Mouse (Mus musculus): Measurements from ENCODE around the gene Rbfox1.

The Rbfox1 gene

DNA sequence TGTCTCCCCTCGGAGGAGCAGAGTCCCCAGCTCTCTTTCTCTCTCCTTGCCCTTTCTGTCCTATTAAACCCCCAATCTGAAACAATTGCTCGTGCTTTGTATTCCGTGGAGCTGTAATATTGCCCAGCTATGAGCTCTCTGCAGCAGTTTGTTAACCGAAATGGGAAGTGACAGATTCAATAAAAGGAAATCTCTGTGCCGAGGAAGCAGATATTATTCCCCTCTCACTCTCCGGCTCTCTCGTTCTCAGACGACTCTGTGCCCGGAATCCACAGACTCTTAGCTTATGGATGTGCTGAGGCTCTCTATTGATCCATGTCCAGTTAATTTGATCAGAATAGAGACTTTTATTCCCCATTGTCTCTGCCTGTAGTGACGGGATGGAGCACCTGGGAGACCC is 1260.3 kb downstream of the Rbfox1 start:
- no peak for DNase-seq (ENCODE audit: low spot score in 2 of 2)

DNA sequence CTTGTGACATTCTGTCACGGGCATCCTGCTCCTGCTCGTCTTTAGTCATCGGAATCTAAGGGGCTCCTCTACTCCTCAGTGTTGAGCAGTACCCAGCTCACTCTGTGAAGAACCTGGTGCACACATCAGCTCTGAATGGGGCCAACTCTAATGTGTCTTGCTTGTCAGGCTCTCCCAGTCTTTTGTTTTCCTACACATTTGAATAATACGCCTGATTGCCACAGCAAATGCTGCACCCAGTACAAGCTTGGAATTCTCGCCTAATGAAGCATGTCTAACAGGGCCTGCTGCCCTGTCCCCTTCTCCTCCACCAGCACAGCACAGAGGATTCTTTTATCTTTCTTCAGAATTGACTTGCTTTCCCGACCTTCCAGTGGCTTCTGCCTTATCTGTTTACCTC is 1261.3 kb downstream of the Rbfox1 start:
- DNase-seq (ENCODE audit: low spot score in 2 of 2) = no peak

DNA sequence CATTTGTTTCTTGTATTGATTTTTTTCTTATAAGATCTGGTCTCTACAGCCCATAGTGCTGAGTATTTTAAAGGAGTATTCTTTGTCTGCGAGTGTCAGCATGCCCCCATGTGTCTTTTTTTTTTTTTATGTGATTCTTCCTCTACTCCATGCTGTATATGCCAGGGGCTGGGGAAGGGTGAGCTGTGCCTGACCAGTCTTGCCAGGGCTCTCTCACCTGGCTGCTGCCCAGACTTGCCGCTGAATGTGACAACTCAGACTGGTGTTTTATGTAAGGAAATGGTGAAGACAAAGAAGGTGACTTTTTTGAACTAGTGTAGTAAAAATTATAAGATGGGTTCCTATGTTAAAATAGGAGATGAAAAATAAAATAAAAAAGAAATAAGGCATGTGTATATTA is 1262.7 kb downstream of the Rbfox1 start:
- peak in 1 of 2 experiments; percentile 29 for DNase-seq (ENCODE audit: low spot score in 2 of 2)

DNA sequence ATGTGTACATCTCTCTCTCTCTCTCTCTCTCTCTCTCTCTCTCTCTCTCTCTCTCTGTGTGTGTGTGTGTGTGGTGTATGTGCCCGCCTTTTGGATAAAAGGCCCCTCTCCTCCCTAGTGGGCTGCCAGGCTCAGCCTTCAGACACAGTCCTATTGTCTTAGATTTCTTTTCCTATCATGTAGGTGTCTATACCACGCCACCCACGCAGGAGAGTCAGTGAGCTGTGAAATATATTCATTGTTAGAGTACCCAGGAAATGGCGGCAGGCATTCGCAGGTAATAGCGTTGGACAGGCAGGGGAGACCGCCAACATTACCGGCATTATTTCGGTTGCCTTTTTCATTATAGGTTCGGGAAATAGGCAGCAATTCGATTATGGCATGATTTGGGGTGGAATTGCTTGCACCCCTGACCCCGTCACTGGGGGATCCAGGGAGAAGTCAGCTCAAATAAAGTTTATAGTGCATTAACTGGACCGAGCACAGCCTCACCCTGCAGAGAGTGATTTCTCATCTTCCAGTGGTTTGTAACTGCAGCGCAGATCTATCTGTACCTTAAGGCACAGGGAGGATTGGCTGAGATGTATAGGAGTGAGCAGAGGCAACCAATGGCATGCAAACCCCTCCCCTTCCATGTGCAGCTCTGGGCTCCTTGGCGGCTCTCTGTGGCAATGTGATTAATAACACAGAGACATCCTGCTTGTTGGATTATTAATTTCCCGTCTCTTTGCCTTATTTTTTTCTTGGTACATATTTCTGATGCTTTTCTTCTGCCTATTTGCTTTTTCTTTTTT is 1264.1 kb downstream of the Rbfox1 start:
- DNase-seq (ENCODE audit: low spot score in 2 of 2) = no peak

DNA sequence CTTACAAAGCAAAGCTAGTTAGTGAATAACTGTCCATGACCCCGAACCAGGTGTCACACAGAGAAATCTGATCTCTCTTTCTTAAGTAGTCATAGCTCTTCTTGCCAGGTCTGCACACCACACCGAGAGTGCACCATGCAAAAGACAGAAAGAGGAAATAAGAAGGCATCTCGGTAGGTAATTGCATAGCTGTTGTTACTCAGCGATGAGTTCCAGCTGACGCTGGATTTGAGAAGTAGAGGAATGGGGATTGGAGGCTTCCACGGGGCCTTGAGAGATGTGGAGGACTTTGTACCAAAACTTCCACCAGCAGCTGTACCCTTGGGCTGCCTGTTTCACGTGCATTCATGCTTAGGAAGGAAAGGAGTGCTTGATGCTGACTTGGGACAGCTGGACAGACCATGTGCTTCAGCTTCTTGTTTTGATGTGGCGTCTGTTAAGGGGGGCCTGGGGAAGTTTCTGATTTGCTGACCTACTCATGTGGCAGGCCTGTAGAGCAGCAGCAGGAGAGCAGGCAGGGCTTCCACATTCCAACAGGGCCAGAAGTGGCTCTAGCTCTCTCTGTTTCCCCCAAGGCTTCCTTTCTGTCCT is 1265.1 kb downstream of the Rbfox1 start:
- no peak for DNase-seq (ENCODE audit: low spot score in 2 of 2)

DNA sequence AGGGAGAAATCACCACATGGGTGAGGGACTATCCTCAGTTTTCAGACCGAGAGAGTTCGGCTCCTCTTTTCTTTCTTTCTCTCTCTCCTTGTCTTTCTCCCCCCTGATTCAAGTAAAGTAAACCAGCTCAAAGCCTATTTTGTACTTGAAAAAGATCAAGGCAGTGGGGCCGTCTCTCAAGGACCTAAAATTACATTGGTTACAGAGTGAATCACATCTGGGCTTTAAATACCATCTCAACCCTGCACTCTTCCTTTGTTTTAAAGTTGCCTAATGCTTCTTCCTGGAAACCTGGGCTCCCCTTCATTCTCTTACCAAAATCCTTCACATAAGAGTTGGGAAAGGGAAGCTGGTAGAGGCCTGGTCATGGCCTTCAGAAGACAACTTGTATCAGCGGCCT is 1267.2 kb downstream of the Rbfox1 start:
- DNase-seq (ENCODE audit: low spot score in 2 of 2) = no peak

DNA sequence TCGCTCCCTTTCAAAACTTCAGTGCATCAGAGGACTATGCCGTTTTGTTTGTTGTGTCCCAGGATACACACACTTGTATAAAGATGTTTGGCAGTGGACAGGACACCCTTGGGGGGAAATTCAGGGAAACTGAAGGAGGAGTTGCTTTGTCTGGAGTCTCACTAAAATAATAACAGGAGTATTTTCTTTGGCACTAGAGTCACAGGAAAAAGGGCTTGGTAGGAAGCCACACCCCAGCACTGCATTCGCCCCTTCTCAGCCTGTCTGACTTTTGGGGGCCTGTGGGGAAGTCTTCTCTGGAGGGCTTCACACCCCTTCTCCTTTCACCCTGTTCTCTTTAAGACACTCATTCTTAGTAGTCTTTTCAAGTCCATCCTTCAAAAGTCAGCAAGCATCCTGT is 1269.5 kb downstream of the Rbfox1 start:
- DNase-seq (ENCODE audit: low spot score in 2 of 2) = no peak

DNA sequence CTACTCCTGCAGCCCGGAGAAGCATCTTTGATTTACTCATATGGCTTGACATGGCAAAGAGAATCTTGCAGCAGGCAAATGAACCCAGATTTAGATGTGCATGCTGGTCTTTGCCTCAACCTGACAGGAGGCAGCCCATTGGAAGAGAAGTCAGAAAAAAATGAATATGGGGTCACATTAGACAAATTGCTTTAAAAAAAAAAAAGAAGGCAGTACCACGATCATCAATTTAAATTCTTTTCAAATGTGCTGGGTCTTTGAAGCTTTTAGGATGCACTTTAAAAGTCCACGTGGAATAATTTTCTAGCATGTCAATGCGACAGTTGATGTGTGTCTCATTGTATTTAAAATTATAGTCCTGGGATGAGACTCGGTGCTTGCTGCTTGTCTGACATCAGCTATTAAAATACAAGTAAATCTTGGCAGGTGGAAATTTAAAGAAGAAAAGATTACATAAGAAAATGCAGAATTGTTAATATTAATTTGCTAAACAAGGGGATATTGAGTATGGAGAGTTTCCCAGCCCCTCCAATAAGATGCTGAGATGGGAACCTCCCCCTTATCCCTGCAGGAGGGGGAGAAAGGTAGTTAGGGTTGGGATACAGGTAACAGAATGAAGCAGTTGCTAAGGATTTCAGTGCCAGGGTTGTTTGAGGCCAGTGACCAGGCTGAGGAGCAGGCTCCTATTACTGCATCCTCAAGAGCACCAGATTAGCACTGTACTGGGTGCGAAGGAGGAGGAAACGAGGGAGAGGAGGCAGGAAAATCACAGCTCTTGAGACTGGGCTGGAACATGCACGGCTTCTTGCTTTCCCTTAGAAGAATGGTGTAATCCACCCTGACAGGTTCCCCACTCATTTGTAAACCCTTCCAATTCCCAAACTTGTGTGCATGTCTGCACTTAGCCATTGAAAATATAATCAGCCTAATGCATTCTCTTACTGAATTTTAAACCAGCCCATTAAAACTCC is 1274.0 kb downstream of the Rbfox1 start:
- no peak for DNase-seq (ENCODE audit: low spot score in 2 of 2)

DNA sequence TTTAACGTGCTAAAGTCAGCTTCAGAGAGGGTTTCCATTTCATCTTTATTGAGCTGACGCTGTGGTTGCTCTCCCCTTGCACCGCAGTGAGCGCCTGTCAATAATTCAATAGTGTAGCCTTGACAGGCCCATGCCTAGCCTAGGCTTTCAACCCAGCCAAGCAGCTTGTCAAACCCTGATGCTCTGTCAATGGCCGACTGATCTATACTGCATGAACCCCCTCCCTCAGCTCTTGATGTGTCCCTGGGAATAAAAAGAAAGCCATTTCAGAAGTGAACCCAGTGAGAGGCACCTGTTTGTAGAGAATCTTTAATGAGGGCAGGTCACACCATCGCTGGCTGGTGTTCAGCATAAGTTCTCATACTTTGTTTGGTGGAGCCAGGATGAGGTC is 1274.7 kb downstream of the Rbfox1 start:
- no peak for DNase-seq (ENCODE audit: low spot score in 2 of 2)

DNA sequence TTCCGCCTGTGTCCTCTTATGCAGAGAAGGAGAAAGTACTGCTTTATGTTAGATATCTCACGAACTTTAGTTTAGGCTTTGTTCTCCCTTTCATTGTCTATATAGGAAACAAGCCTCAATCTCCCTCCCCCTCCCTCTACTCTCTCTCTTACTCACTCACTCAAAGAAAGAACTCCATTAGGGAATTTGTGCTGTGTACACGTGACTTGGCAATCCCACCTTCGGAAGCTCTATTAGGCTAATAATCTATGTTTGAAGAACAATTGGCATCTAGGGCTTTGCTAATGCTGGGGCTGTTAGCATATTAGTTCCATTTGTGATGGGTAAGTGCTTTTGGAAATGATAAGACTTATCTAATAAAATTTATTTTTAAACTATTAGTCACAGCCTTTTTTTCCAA is 1277.0 kb downstream of the Rbfox1 start:
- DNase-seq (ENCODE audit: low spot score in 2 of 2) = no peak

DNA sequence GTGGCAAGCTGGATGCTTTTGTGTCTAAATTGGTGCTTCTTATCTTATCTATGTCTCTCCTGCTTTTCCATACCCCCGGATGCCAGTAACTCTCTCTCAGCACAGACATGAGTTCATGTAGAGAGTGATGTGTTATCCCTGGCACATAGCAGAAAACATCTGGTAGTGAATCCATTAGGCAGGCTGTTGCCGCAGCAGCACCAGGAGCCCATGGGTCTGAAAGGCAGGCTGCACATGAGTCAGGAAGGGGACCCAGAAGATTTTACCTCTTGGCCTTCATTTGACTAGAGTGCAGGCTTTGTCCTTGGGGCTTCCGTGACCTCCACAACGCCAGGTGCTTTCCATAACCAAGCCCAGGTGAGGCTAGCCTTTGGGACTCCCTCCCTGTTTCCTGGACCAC is 1278.5 kb downstream of the Rbfox1 start:
- no peak for DNase-seq (ENCODE audit: low spot score in 2 of 2)

DNA sequence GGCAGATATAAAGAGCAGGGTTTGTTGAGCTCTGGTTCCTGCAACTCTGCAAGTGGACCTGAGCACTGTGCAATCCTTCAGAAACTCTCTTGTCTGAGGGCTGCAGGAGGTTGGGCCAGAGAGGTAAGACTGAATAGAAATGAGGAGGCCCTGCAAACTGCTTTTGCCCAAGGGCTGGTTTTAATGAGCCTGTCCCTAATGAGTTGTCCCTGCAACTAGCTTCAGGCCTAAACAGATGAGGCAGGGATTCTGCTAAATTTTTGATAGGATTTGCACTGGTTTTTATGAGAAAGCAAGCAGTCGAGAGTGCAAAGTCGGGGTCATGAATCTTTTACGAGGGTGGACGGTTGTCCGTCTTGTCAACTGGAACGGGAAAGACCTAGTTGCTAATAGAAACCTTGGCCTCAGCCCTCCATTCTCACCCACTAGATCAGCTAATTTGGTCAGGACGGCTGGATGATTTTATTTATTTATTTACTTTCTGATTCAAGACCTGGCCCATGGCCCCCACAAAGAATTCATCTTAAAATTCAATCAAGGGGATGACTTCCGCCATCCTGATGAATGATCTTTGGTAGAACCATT is 1279.1 kb downstream of the Rbfox1 start:
- DNase-seq (ENCODE audit: low spot score in 2 of 2) = no peak

DNA sequence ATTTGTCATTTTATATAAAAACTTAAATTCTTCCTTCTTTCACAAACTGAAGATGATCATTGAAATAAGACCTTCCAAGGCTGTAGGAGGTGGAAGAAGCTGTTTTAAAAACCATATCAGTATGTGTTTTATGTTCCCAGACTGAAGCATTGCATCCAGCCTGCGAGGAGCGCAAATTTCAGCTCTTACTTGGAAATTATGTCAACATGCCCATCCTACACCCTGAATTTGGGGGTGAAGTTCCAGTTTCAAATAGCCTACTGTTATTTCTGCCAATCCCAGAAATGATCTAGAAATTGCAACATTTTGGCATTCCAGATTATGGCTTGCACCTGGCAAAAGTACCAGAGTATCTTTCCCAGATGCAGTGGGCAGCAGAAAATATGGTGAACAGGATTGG is 1290.8 kb downstream of the Rbfox1 start:
- no peak for DNase-seq (ENCODE audit: low spot score in 2 of 2)

DNA sequence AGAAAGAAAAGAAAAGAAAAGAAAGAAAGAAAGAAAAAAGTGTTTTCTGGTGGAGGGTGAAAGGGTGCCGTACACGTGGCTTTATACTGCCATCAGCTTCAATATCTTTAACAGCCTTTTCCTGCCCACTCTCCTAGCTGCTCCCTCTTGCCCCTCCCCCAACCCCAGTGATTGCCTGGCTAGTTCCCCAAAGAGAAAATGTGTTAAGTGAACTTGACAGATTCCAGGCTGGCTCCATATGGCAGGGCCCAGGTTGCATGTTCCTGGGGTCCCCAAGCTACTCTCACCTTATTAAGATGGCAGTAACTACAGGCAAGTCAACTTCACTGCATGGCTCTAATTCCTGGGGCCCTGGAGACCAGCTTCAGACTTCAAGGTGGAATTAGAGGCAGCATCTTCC is 1302.6 kb downstream of the Rbfox1 start:
- DNase-seq (ENCODE audit: low spot score in 2 of 2) = no peak

DNA sequence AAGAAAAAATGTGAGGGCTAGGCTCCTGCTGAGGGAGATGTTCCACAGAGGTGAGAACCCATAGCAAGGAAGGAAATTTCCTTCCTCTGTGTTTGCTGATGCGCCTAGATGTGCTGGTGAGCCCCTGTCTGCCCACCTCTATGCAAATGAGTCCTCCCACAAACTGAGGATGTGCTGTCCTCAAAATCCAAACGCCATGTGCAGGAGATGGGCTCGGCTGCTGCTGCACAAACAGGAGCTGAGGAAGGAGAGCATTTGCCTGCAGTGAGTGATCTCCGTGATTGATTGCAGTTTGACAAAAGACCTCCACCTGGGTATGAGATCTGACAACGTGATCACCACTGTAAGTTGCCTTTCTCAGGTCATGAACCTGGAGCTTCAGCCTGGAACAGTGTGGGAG is 1308.4 kb downstream of the Rbfox1 start:
- DNase-seq (ENCODE audit: low spot score in 2 of 2) = no peak

DNA sequence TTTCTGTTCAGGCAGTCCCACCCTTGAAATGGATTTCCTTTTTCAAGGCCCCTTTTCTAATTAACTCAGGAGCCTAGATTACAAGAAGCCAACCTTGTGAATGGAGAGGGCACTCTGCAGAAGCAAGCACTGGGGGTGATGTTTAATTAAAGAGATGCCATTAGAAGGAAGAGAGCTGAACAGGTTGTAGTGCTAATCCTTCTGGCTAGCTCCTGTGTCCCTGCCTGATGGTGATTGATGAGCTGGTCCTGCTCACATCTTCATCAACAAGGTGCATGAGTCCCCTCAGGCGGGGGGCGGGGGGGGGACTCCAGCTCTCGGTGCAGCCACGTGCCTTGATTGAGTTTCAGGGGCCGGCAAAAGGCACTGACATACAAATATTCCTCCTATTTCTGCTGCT is 1312.8 kb downstream of the Rbfox1 start:
- DNase-seq (ENCODE audit: low spot score in 2 of 2) = no peak

DNA sequence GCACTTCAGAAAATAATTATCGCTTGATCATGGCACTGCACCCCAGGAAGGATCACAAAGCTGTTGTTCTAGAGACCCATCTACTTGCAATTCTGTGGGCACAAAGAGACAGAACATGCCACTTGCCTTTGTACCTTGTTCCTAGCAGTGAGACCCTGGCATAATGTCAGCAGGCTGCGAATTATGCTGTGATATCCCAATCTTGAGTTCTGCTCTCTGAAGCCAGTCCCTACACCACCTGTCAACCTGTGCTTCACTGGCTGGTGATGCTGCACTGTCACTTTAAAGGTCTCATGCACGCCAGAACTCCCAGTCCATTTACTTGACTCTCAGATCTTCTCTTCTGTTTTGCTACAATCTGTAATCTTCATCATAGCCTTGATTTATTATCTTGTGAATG is 1315.1 kb downstream of the Rbfox1 start:
- DNase-seq (ENCODE audit: low spot score in 2 of 2) = no peak

DNA sequence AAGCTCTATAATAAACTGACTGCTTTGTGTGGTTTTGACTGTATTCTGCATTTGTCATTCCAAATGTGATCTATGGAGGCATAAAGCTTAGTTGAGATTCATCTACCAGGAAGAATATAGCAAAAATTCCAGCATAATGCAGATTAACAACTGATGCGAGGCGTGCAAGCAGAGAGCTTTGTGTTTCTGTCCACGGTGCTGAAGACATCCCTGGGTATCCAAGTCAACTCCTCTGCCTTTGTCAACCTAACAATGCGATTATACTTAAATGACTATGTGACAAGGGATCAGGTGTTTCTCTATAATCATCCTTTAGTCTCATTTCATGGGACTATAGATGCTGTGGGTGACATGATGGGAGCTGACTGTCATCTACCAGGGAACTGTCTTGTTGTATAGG is 1316.7 kb downstream of the Rbfox1 start:
- no peak for DNase-seq (ENCODE audit: low spot score in 2 of 2)

DNA sequence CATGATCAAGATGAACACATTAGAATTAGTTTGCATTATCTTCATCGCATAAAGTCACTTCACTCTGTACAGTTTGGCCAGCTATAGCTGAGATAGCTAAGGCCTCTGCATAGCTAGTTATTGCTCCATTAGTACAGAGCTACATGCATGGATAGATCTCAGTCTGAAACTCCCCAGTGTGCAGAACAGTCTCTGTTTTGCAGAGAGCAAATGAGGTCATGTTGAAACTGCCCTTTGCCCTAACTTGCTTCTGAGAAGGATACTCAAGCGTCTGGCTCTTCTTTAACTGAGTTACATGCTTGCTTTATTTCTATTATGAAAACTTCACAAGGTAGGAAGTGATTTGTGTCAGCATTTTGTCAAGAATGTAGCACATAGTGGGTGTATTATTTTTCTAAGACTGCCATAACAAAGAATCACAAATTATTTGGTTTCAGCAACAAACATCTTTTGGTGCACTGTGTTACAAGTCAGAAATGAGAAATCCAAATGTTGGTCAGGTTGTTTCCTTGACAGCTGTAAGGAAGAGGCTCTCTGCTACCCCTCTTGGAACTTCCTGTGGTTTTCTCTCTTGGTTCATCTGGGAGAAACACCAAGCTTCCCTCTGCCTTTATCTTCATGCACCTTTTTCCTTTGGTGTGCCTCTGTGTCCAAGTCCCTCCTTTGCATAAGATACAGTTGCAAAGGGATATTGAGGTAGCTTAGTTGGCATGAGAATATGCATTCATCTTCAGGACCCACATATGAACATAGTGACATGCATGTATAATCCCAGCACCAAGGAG is 1321.2 kb downstream of the Rbfox1 start:
- DNase-seq (ENCODE audit: low spot score in 2 of 2) = no peak

DNA sequence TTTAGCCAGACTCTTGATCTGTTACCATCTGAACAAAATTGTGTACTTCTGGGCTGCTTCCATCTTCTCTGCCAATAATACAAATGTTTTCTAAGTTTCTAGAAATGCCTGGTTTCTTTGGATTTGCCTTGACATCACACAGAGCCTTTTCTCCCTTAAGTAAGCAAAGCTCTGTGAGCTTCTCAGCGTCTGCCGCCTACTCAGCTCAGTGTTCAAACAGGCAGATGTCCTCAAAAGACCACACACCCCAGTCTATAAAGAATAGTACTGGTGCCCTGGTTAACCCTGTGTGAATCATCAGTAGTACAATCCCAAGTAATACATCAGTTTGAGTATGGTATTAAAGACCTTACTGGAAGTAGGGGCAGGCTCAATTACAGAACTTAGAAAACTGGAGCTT is 1322.4 kb downstream of the Rbfox1 start:
- DNase-seq (ENCODE audit: low spot score in 2 of 2) = no peak

DNA sequence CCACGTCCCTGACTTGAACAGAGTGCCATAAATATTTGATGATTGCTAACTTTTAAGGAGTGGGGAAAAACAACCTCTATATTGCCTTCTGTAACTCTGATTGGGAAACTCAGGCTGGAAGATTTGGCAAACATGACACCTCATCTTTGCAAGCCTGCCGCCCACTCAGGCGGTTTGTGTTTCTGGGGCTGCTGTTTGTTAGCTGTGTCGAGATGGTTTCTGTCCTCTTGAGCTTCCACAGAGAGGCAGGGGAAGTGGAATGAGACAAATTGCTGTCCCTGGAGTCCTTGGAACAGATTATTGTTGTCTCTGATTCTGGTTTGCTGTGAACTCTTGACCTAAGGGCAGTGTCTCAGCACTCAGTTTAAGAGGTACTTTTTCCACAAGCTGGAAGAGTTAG is 1327.6 kb downstream of the Rbfox1 start:
- no peak for DNase-seq (ENCODE audit: low spot score in 2 of 2)

All from urinary bladder, adult 18-20 months (tissue).